Mouse (Mus musculus): ENCODE measurements around the gene Banf2. TPM values are rescaled to one million over a fixed set of nuclear protein-coding genes. Genes with fewer than 3 reads are reported as not detected.

The Banf2 gene
- polyA plus RNA-seq, 1 experiment from 2014 or later: not detected

DNA sequence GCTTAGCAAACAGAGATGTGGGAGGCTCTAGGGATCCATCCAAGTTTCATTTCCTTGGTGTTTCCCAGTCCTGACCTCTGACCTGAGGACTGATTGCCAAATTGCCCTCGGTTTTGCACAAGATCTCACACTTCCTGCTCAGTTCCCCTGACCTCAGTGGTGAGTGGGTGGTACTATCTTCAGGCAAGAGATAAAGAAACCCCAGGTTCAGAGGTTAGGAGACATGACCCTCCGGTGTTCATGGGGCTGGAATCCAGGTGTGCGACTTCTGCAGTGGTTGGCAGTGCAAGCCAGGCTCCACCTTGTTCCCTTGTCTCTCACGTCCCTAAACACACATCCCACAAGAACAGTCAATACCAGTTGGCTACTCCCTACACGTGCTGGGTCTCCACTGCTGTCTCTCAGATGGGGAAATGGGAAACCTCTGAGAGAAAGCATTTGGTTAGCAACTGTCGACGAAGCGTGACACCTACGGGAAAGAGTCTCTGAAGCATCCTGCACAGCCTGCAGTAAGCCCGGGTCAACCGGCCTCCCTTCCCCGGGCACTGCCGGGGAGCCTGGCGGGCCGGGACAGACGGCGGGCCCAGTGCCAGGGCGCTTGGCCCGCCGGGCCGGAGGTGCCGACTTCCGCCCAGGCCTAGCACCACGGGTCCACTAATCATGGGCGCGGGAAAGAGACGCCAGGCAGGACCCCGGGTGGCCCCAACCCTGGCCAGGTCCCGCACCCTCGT, 23.1 kb upstream of the Banf2 start:
- H3K27me3 ChIP-seq (ENCODE audit: low read depth, poor library complexity, severe bottlenecking): no peaks in the 10 kb centered on the region
- 2% methylated on average over 30 of the region's 30 CpGs for WGBS
- DNase-seq (ENCODE audit: low spot score): no peak

DNA sequence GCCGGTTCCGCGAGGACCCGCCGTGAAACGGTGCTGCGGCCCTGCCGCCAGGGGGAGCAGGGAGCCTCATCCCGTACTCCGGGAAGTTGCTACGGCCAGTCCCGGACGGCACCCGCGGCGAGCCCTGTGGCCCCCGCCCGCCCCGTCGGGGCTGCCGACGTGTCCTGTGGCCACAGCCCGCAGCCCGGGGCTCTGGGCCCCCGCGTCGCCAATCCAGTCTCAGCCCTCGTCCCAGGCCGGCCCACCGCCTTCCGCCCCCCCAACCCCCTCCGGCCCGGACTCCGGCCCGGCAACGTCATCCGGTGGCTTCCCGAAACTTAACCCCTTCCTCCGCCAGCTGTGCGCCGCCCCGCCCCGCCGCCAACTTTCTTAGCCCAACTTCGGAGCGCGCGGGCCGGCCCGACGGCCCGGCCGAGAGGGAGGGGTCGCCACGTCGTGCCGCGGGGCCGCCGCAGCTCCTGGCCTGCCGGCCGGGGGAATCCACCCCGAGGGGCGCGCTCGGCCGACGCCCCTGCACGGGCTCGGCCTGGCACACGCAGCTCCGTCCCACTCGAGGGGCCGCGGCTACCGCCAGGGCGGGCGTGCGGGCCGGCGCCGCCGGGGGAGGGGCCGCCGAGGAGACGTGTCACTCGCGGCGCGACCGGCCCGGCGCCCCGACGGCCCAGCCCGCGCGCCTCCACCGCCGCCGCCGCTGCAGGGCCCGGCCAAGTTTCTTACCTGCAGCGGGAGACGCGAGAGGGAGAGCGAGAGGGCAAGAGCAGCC, 22.4 kb upstream of the Banf2 start:
- Histone ChIP-seq H3K9me3 (replicated peaks) (no peaks in the 10 kb centered on the region), H3K4me1 (peaks cover 23% of the 10 kb centered on the region), H3K36me3 (peaks cover 11% of the 10 kb centered on the region), H3K27me3 (ENCODE audit: low read depth, poor library complexity, severe bottlenecking) (no peaks in the 10 kb centered on the region), H3K27ac (peak overlapping the region; percentile 96), H3K4me3 (peak overlapping the region; percentile 94)
- 3% methylated on average over 85 of the region's 107 CpGs for WGBS
- DNase-seq (ENCODE audit: low spot score): peak; percentile 87

More for the DNA sequence above, 23.1 kb upstream of the Banf2 start:
- peaks cover 11% of the 10 kb centered on the region for H3K36me3 ChIP-seq
- H3K27ac ChIP-seq: peak overlapping the region; percentile 96
- H3K4me1 ChIP-seq: peaks cover 23% of the 10 kb centered on the region
- H3K4me3 ChIP-seq: peak overlapping the region; percentile 94
- H3K9me3 ChIP-seq (replicated peaks): no peaks in the 10 kb centered on the region

DNA sequence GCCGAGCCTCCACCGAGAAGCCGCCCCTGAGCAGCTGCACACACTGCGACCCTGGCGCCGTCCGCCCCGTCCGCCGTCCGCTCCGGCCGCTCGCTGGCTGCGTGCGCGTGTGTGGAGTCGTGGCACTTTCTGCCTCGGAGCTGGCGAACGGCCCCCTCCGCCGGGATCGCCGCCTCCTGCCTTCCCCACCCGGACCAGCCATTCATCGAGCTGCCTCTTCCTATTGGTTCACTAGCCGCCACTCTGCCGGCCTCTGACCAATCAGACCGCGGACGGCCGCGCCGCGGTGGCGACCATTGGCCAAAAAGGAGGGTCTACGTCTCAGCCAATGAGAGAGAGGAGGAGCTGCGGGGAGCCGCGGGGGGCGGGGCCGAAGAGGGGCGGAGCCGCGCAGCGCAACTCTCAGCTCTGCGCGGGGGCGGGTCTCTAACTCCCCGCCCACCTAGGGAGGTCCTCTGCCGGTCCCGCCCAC, 21.7 kb upstream of the Banf2 start, which contains the start of gene Rrbp1:
Rrbp1 (minus strand) TSS at position 184 of the 472 bp plus-strand sequence.
- Histone ChIP-seq H3K9me3 (replicated peaks) (no peaks in the 10 kb centered on the region), H3K27me3 (ENCODE audit: low read depth, poor library complexity, severe bottlenecking) (no peaks in the 10 kb centered on the region), H3K36me3 (peaks cover 11% of the 10 kb centered on the region), H3K27ac (peak within 1 kb of the TSS; percentile 96), H3K4me1 (peaks cover 19% of the 10 kb centered on the region), H3K4me3 (peak within 1 kb of the TSS; percentile 94)
- WGBS: under 1% methylated on average over 53 of the region's 53 CpGs
- DNase-seq (ENCODE audit: low spot score): peak; percentile 95

DNA sequence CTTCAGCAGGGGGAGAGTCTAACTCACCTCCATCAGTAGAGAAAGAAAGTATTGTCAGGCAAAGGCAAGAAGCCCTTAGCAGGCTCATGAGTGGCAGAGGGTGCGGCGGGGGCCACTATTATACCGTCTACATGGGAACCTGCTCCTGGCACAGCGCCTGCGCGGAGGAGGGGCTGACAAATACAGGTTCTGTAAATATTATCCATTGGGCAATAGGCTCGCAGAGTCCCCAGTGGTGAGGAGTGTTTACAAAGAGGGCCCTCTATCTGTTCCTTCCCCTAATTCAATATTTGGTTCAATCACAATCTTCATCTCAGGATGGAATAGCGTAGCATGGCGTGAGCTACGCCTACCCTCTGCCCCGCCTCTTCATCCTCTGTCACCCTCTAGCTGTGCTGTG, 18.8 kb upstream of the Banf2 start:
- Histone ChIP-seq H3K9me3 (replicated peaks) (no peaks in the 10 kb centered on the region), H3K4me3 (no peak overlapping the region), H3K27ac (no peak overlapping the region), H3K27me3 (ENCODE audit: low read depth, poor library complexity, severe bottlenecking) (no peaks in the 10 kb centered on the region), H3K36me3 (no peaks in the 10 kb centered on the region), H3K4me1 (peaks cover 17% of the 10 kb centered on the region)
- DNase-seq (ENCODE audit: low spot score): no peak
- WGBS: 91% methylated on average over 11 of the region's 11 CpGs

DNA sequence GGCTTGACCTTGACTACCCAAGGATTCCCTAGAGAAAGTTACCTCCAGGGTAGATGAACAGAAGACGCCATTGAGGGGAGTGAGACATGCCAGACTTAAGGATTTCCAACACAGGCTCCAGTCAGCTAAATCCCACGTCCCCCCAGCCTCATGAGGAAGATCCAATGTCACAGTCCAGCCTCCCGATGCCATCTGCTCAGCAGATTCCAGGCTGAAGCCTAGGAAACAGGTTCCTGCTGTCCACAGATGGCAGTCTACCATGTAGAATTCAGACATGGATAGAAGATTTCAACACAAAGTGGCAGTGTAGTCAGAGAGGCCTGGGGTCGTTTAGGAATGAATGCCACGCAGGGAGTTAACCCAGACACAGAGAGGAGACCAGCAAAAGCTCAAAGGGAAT, 18.4 kb upstream of the Banf2 start:
- WGBS: 71% methylated on average over 5 of the region's 5 CpGs
- no peak for DNase-seq (ENCODE audit: low spot score)
- peaks cover 13% of the 10 kb centered on the region for H3K4me1 ChIP-seq
- no peak overlapping the region for H3K4me3 ChIP-seq
- peaks cover 3% of the 10 kb centered on the region; the same call in 1 of the 2 replicates for H3K27me3 ChIP-seq (ENCODE audit: low read depth, poor library complexity, severe bottlenecking)
- H3K36me3 ChIP-seq: no peaks in the 10 kb centered on the region
- H3K9me3 ChIP-seq (replicated peaks): no peaks in the 10 kb centered on the region
- no peak overlapping the region for H3K27ac ChIP-seq

DNA sequence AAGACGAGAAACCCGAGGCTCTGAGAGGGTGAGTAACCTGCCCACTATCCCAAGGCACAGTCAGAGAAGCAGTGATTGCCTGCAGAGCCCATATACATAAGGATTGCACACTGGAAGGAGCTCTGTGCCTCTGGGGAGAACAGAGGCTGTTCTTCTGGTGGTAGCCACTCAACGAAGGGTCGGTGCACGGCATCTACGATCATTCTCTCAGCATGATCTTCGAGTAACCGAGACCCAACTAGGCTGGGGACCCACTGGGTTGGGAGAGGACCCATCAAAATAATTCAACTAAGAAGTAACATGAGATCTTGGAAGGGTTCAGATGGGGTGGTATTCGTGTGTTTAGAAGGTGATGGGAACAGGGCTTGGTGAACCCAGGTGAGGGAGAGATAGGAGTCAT, 17.0 kb upstream of the Banf2 start:
- WGBS: 86% methylated on average over 9 of the region's 9 CpGs

DNA sequence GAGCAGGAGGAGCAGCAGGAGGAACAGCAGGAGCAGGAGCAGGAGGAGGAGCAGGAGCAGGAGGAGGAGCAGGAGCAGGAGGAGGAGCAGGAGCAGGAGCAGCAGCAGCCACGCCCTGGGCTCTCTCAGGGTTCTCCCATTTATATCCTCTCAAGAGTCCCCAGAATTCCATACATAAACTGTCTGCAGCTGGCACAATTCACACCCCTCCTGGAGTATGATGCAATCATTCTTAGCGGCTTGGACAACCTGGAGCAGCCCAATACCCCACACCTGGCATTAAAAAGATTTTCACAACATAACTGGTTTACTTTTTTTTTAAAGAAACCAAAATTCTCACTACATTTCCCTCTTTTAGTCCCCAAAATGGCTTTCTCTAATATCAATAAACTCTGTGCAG, 12.9 kb upstream of the Banf2 start:
- Histone ChIP-seq H3K9me3 (replicated peaks) (no peaks in the 10 kb centered on the region), H3K27ac (no peak overlapping the region), H3K27me3 (ENCODE audit: low read depth, poor library complexity, severe bottlenecking) (peaks cover 9% of the 10 kb centered on the region; the same call in 1 of the 2 replicates), H3K36me3 (no peaks in the 10 kb centered on the region), H3K4me3 (no peak overlapping the region), H3K4me1 (peaks cover 7% of the 10 kb centered on the region)
- WGBS: 62% methylated on average over 2 of the region's 2 CpGs
- no peak for DNase-seq (ENCODE audit: low spot score)

More for the DNA sequence above, 17.0 kb upstream of the Banf2 start:
- H3K27ac ChIP-seq: no peak overlapping the region
- no peak for DNase-seq (ENCODE audit: low spot score)
- peaks cover 9% of the 10 kb centered on the region; the same call in 1 of the 2 replicates for H3K27me3 ChIP-seq (ENCODE audit: low read depth, poor library complexity, severe bottlenecking)
- no peak overlapping the region for H3K4me3 ChIP-seq
- H3K9me3 ChIP-seq (replicated peaks): no peaks in the 10 kb centered on the region
- no peaks in the 10 kb centered on the region for H3K36me3 ChIP-seq
- H3K4me1 ChIP-seq: peaks cover 3% of the 10 kb centered on the region; the same call in 1 of the 2 replicates

DNA sequence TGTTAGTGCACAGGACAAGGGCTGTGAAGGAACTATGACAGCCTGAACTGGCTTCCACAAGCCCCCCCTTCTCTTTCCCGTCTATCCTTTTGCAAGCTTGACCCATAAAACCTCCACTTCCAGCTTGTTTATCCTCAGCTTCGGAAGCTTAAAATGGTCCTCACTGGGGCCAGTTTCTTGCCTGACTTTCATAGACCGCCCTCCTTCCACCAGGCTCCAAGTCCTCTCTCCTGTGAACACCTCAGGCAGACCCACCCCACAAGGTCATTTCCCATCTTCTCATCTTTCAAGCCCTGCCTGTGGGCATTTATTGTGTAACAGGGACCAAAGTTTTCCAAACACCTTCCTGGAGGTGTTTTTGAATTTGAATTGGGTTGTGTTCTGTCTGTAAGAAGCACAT, 10.4 kb upstream of the Banf2 start:
- no peaks in the 10 kb centered on the region for H3K9me3 ChIP-seq (replicated peaks)
- peaks cover 7% of the 10 kb centered on the region for H3K4me1 ChIP-seq
- H3K4me3 ChIP-seq: no peak overlapping the region
- no peak for DNase-seq (ENCODE audit: low spot score)
- 74% methylated on average over 3 of the region's 3 CpGs for WGBS
- no peak overlapping the region for H3K27ac ChIP-seq
- H3K27me3 ChIP-seq (ENCODE audit: low read depth, poor library complexity, severe bottlenecking): peaks cover 9% of the 10 kb centered on the region; the same call in 1 of the 2 replicates
- no peaks in the 10 kb centered on the region for H3K36me3 ChIP-seq

DNA sequence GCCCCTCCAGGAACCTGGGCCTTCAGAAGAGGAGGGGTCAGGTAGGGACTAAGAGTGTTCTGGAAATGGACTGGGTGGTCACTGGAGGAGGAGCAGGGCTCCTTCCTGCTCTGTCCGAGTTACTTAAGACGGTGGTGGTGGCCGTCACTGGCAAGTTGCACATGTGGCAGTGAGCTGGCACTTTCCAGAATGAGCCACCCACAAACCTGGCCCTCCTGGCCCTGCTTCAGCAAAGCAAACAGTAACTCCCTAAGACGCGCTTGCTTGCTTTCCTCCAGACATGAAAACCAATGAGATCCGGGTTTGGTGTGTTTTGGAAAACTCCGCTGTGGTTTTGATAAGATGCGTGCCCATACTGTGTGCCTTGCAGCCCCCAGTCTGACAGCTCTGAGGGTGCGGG, 7.5 kb upstream of the Banf2 start:
- no peaks in the 10 kb centered on the region for H3K36me3 ChIP-seq
- WGBS: 91% methylated on average over 9 of the region's 9 CpGs
- H3K4me1 ChIP-seq: peaks cover 7% of the 10 kb centered on the region
- H3K9me3 ChIP-seq (replicated peaks): no peaks in the 10 kb centered on the region
- H3K4me3 ChIP-seq: no peak overlapping the region
- no peak overlapping the region for H3K27ac ChIP-seq
- H3K27me3 ChIP-seq (ENCODE audit: low read depth, poor library complexity, severe bottlenecking): no peaks in the 10 kb centered on the region
- DNase-seq (ENCODE audit: low spot score): no peak

DNA sequence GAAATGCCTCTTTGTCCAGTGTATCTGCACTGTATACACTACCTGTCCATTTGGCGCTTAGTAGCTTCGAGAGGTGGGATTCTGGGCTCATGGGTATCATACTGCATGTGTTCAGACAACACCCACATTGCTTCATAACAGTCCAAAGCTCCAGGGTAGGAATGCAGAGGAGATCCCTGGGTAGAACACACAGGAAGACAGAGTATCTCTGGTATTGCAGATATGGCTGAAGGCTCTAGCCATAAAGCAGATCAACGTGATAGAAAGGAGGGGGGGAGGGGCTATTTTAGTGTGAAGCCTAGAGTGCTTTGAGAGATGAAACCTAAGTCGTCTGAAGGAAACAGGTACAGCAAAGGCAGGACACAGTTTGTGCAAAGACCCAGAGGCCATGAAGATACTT, 6.4 kb upstream of the Banf2 start:
- Histone ChIP-seq H3K36me3 (no peaks in the 10 kb centered on the region), H3K4me3 (no peak overlapping the region), H3K9me3 (replicated peaks) (no peaks in the 10 kb centered on the region), H3K27me3 (ENCODE audit: low read depth, poor library complexity, severe bottlenecking) (no peaks in the 10 kb centered on the region), H3K4me1 (peaks cover 7% of the 10 kb centered on the region), H3K27ac (no peak overlapping the region)
- no peak for DNase-seq (ENCODE audit: low spot score)
- 79% methylated on average over 4 of the region's 4 CpGs for WGBS

DNA sequence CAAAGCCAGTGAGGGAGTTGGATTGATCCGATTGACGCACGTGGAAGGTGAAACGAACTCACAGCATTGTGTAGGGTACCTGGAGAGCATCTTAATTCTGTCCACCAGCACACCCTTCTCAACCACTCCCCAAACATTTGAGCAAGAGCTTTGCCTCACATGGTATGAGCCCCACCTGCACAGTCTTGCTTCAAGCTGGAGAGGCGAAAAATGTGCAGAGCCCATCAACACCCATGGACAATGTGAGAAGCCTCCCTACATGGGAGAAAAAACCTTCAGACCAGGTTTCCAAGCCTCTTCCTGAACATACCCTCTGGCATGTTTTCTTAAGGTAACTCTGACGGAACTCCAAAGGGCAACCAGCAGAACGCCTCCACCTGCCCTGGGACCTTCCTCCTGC, 2.1 kb upstream of the Banf2 start:
- Histone ChIP-seq H3K27me3 (ENCODE audit: low read depth, poor library complexity, severe bottlenecking) (no peaks in the 10 kb centered on the region), H3K4me3 (no peak overlapping the region), H3K36me3 (no peaks in the 10 kb centered on the region), H3K27ac (no peak overlapping the region), H3K4me1 (no peaks in the 10 kb centered on the region), H3K9me3 (replicated peaks) (no peaks in the 10 kb centered on the region)
- DNase-seq (ENCODE audit: low spot score): no peak
- 93% methylated on average over 7 of the region's 7 CpGs for WGBS

DNA sequence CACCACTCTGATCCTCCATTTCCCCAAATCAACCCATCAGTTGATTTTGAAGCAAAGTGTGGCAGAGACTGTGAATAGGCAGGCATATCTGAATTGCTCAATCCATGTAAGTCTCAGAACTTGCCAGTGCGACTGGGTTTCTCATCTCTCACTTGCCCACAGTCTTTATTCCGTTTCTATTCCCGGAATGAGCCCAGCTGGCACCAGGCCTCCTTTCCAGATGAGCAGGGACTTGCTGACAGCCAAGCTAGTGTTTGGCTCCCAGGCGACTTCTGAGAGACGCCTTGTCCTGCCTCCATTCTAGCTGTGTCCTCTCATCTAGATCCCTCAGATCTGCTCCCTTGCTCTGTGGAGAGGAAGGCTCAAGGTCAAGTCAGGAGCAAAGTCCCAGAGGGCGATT, 11.9 kb downstream of the Banf2 start:
- Histone ChIP-seq H3K27ac (no peak overlapping the region), H3K9me3 (replicated peaks) (no peaks in the 10 kb centered on the region), H3K4me3 (no peak overlapping the region), H3K4me1 (0 out of 2 replicates have a peak, but pooled peaks cover 4% of the 10 kb centered on the region), H3K27me3 (ENCODE audit: low read depth, poor library complexity, severe bottlenecking) (no peaks in the 10 kb centered on the region), H3K36me3 (no peaks in the 10 kb centered on the region)
- WGBS: 78% methylated on average over 6 of the region's 6 CpGs
- no peak for DNase-seq (ENCODE audit: low spot score)
